Mouse (Mus musculus): ENCODE measurements around the gene Ss18l2. TPM values are rescaled to one million over a fixed set of nuclear protein-coding genes. Genes with fewer than 3 reads are reported as not detected.
A peak's percentile ranks its signal among the peaks of the same experiment; 100 is the strongest.

Gene Ss18l2
- polyA plus RNA-seq, 1 experiment from 2014 or later: 112 TPM

DNA sequence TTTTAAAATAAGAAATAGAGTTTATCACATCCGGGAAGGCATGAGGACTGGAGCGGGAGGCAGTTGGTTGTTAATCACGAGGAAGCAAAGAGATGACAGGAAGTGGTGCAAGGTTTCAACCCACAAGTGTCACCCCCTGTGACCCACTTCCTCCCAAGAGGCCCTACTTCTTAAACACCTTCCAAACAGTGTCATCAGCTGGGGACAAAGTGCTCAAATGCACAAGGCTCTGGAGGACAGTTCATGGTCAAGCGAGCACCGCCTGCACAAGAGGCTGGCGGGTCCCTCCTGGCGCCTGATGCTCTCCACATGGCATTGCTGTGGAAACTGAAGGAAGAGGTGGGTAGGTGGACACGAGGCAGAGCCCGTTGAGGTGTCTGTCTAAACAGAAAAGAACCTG, 35.1 kb upstream of the Ss18l2 start:
- Histone ChIP-seq H3K4me1 (ENCODE audit: control insufficient read depth, insufficient read depth, low read length) (peaks cover 12% of the 10 kb centered on the region), H3K9ac (ENCODE audit: low read length) (no peak overlapping the region), H3K27me3 (ENCODE audit: control insufficient read depth, insufficient read depth, low read length) (peaks cover 11% of the 10 kb centered on the region), H3K27ac (ENCODE audit: low read length) (no peak overlapping the region), H3K36me3 (ENCODE audit: control insufficient read depth, insufficient read depth, low read length) (no peaks in the 10 kb centered on the region), H3K9me3 (replicated peaks; ENCODE audit: control insufficient read depth, low read length) (no peaks in the 10 kb centered on the region), H3K4me2 (ENCODE audit: low read depth, low read length) (no peak overlapping the region), H3K4me3 (replicated peaks; ENCODE audit: low read length) (no peak overlapping the region)
- WGBS: 81% methylated on average over 9 of the region's 9 CpGs
- ATAC-seq (ENCODE audit: insufficient read depth, low FRiP score): no peak

DNA sequence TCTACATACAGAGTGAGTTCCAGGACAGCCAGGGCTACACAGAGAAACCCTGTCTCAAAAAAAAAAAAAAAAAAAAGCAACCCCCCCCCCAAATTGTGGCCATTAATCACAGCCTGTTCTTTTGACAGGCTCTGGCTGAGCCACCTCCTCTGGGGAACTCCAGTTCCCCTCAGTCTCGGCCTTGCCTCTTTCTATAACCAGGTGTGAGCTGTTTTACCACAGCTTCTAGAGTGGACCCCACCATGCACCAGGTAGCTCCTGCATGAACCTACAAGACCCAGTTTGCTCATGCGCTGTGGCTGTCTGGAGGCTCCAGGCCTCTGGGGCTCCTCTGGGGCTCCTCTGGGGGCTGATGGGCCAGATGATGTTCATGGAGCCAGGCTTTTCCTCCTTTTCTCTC, 34.6 kb upstream of the Ss18l2 start:
- H3K27ac ChIP-seq (ENCODE audit: low read length): no peak overlapping the region
- no peak for ATAC-seq (ENCODE audit: insufficient read depth, low FRiP score)
- H3K4me3 ChIP-seq (replicated peaks; ENCODE audit: low read length): no peak overlapping the region
- no peak overlapping the region for H3K9ac ChIP-seq (ENCODE audit: low read length)
- no peak overlapping the region for H3K4me2 ChIP-seq (ENCODE audit: low read depth, low read length)
- H3K36me3 ChIP-seq (ENCODE audit: control insufficient read depth, insufficient read depth, low read length): no peaks in the 10 kb centered on the region
- WGBS: 69% methylated on average over 2 of the region's 2 CpGs
- H3K27me3 ChIP-seq (ENCODE audit: control insufficient read depth, insufficient read depth, low read length): peaks cover 6% of the 10 kb centered on the region; the same call in 1 of the 2 replicates
- no peaks in the 10 kb centered on the region for H3K9me3 ChIP-seq (replicated peaks; ENCODE audit: control insufficient read depth, low read length)
- H3K4me1 ChIP-seq (ENCODE audit: control insufficient read depth, insufficient read depth, low read length): peaks cover 12% of the 10 kb centered on the region

DNA sequence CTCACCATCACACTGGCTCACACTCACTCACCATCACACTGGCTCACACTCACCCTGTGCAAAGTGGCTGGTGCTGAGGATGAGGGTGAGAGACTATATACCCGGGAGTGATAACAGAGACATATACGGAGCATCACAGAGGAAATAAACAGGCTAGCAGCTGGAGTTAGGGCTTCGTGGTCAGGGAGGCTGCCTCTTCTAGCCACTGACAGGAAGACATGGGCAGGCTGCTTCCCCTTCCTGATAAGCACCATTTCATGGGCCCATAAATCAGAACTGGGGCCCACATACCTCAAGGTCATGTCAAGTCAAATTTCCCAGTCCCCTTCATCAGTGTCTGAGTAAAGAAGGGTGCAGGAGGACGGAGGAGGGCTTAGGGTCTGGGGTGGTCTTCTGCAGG, 33.1 kb upstream of the Ss18l2 start:
- no peak for ATAC-seq (ENCODE audit: insufficient read depth, low FRiP score)
- Histone ChIP-seq H3K9ac (ENCODE audit: low read length) (no peak overlapping the region), H3K4me1 (ENCODE audit: control insufficient read depth, insufficient read depth, low read length) (peaks cover 12% of the 10 kb centered on the region), H3K27me3 (ENCODE audit: control insufficient read depth, insufficient read depth, low read length) (no peaks in the 10 kb centered on the region), H3K36me3 (ENCODE audit: control insufficient read depth, insufficient read depth, low read length) (no peaks in the 10 kb centered on the region), H3K4me2 (ENCODE audit: low read depth, low read length) (no peak overlapping the region), H3K9me3 (replicated peaks; ENCODE audit: control insufficient read depth, low read length) (no peaks in the 10 kb centered on the region), H3K4me3 (replicated peaks; ENCODE audit: low read length) (no peak overlapping the region), H3K27ac (ENCODE audit: low read length) (no peak overlapping the region)
- WGBS: 39% methylated on average over 4 of the region's 4 CpGs

DNA sequence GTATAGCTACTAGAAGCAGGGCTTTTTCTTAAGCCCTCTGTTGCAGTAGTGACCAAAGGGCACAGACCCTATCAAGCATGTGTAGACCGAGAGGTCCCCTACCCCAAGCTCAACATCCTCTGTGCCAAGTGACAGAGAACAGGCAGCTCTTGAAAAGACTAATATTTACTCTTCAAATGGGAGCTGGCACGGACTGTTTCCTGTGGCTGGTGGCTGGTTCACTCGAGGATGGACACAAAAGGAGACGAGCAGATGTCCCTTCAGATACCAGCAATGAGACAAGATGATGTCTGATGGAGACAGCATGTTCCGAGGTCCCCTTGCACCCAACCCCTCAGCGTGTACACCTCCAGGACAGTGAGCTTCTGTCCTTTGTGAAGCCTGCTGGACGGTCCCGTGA, 32.7 kb upstream of the Ss18l2 start:
- H3K27me3 ChIP-seq (ENCODE audit: control insufficient read depth, insufficient read depth, low read length): no peaks in the 10 kb centered on the region
- H3K36me3 ChIP-seq (ENCODE audit: control insufficient read depth, insufficient read depth, low read length): no peaks in the 10 kb centered on the region
- no peak overlapping the region for H3K4me3 ChIP-seq (replicated peaks; ENCODE audit: low read length)
- no peak overlapping the region for H3K9ac ChIP-seq (ENCODE audit: low read length)
- peaks cover 12% of the 10 kb centered on the region for H3K4me1 ChIP-seq (ENCODE audit: control insufficient read depth, insufficient read depth, low read length)
- H3K27ac ChIP-seq (ENCODE audit: low read length): no peak overlapping the region
- no peak overlapping the region for H3K4me2 ChIP-seq (ENCODE audit: low read depth, low read length)
- WGBS: 35% methylated on average over 8 of the region's 8 CpGs
- H3K9me3 ChIP-seq (replicated peaks; ENCODE audit: control insufficient read depth, low read length): no peaks in the 10 kb centered on the region
- ATAC-seq (ENCODE audit: insufficient read depth, low FRiP score): no peak

DNA sequence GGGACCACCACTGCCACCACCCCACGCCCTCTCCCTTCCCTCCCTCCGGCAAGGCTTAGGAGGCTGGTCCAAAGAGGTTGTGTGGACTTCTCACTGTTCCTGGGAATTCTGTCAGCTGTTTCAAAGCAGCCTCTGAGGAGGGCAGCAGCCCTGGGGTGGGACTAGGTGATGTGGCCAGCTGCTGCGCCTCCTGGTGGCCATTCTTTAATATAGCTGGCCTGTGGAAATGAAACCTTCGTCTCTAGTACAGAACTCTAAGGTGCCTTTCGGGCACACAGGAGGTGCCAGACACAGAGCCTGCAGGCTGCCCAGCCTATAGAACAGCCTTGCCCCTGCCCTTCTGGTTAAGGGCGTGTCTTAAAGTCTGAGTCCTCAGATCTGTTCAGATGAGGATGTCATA, 30.6 kb upstream of the Ss18l2 start:
- Histone ChIP-seq H3K9me3 (replicated peaks; ENCODE audit: control insufficient read depth, low read length) (no peaks in the 10 kb centered on the region), H3K36me3 (ENCODE audit: control insufficient read depth, insufficient read depth, low read length) (0 out of 2 replicates have a peak, but pooled peaks cover 3% of the 10 kb centered on the region), H3K9ac (ENCODE audit: low read length) (no peak overlapping the region), H3K4me2 (ENCODE audit: low read depth, low read length) (no peak overlapping the region), H3K27me3 (ENCODE audit: control insufficient read depth, insufficient read depth, low read length) (no peaks in the 10 kb centered on the region), H3K27ac (ENCODE audit: low read length) (no peak overlapping the region), H3K4me1 (ENCODE audit: control insufficient read depth, insufficient read depth, low read length) (peaks cover 12% of the 10 kb centered on the region), H3K4me3 (replicated peaks; ENCODE audit: low read length) (no peak overlapping the region)
- ATAC-seq (ENCODE audit: insufficient read depth, low FRiP score): peak; percentile 51; the same call in 1 of the 2 replicates
- WGBS: 23% methylated on average over 6 of the region's 6 CpGs

DNA sequence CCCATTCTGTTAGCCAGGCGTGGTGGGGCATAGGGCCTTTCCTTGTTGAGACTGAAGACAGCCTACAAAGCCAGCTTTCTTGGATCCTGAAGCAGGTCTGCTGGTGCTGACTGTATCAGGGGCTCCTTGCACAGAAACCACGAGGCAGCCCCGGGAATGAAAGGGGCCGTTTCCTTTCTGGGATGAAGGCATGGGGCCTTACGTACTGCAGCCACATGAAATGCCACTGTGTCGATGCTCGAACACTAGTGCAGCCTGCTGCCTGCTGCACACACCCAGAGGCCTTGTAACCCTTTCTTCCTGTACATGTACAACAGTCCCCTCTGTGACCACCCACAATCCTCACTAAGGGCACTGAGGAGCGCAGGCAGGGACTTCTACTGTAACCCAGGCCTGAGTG, 28.9 kb upstream of the Ss18l2 start:
- Histone ChIP-seq H3K27ac (ENCODE audit: low read length) (no peak overlapping the region), H3K4me2 (ENCODE audit: low read depth, low read length) (no peak overlapping the region), H3K27me3 (ENCODE audit: control insufficient read depth, insufficient read depth, low read length) (no peaks in the 10 kb centered on the region), H3K36me3 (ENCODE audit: control insufficient read depth, insufficient read depth, low read length) (peaks cover 7% of the 10 kb centered on the region; the same call in 1 of the 2 replicates), H3K4me1 (ENCODE audit: control insufficient read depth, insufficient read depth, low read length) (peaks cover 12% of the 10 kb centered on the region), H3K9ac (ENCODE audit: low read length) (no peak overlapping the region), H3K4me3 (replicated peaks; ENCODE audit: low read length) (no peak overlapping the region), H3K9me3 (replicated peaks; ENCODE audit: control insufficient read depth, low read length) (no peaks in the 10 kb centered on the region)
- WGBS: 72% methylated on average over 8 of the region's 8 CpGs
- no peak for ATAC-seq (ENCODE audit: insufficient read depth, low FRiP score)

DNA sequence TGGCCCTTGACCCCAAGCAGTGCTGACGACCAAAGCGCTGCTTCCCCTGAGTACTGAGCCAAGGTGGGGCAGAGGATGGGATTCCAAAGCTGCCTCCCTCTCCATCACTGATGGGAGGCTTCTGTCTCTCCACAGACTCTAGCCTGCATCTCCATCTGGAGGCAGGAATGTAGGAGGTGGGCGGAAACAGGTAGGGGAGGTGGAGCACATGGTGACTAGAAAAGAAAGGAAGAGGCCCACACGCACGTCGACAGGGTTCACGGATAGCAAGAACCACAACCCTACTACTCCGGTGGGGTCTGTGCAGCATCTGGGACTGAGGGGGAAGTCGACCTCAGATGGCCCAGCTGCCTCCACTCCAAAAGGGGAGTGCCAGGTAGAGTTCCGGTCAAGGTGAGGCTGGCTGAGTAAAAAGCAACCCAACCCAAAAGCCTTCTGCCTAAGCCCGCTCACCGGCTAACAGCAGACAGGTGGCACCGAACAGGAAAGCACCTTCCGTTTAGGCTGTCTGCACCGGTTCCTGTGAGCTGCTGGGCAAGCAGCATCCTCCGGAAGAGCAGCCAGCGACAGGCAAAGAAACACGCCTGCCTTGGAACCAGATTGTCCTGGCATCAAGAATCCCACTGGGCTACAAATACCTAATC, 28.0 kb upstream of the Ss18l2 start:
- Histone ChIP-seq H3K27me3 (ENCODE audit: control insufficient read depth, insufficient read depth, low read length) (no peaks in the 10 kb centered on the region), H3K9me3 (replicated peaks; ENCODE audit: control insufficient read depth, low read length) (no peaks in the 10 kb centered on the region), H3K36me3 (ENCODE audit: control insufficient read depth, insufficient read depth, low read length) (peaks cover 7% of the 10 kb centered on the region; the same call in 1 of the 2 replicates), H3K4me2 (ENCODE audit: low read depth, low read length) (no peak overlapping the region), H3K27ac (ENCODE audit: low read length) (no peak overlapping the region), H3K4me1 (ENCODE audit: control insufficient read depth, insufficient read depth, low read length) (peaks cover 12% of the 10 kb centered on the region), H3K9ac (ENCODE audit: low read length) (no peak overlapping the region), H3K4me3 (replicated peaks; ENCODE audit: low read length) (no peak overlapping the region)
- ATAC-seq (ENCODE audit: insufficient read depth, low FRiP score): no peak
- 71% methylated on average over 18 of the region's 18 CpGs for WGBS

DNA sequence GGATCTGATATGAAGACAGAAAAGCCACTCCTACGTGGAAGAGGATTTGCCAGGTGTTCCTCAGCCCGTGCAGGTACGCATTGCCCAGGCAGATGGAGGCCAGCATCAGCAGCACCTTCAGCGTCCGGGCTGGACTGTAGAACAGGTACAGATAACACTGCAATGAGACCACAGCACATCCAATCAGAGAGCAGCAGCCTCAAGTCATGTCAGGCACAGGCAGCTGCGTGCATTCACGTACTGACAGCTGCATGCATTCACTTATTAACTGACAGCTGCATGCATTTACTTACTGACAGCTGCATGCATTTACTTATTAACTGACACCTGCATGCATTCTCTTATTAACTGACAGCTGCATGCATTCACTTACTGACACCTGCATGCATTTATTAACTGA, 25.4 kb upstream of the Ss18l2 start:
- Histone ChIP-seq H3K27me3 (ENCODE audit: control insufficient read depth, insufficient read depth, low read length) (no peaks in the 10 kb centered on the region), H3K9me3 (replicated peaks; ENCODE audit: control insufficient read depth, low read length) (no peaks in the 10 kb centered on the region), H3K27ac (ENCODE audit: low read length) (no peak overlapping the region), H3K4me1 (ENCODE audit: control insufficient read depth, insufficient read depth, low read length) (no peaks in the 10 kb centered on the region; the same call in 1 of the 2 replicates), H3K36me3 (ENCODE audit: control insufficient read depth, insufficient read depth, low read length) (peaks cover 7% of the 10 kb centered on the region; the same call in 1 of the 2 replicates), H3K4me3 (replicated peaks; ENCODE audit: low read length) (no peak overlapping the region), H3K4me2 (ENCODE audit: low read depth, low read length) (no peak overlapping the region), H3K9ac (ENCODE audit: low read length) (no peak overlapping the region)
- 72% methylated on average over 7 of the region's 7 CpGs for WGBS
- no peak for ATAC-seq (ENCODE audit: insufficient read depth, low FRiP score)

DNA sequence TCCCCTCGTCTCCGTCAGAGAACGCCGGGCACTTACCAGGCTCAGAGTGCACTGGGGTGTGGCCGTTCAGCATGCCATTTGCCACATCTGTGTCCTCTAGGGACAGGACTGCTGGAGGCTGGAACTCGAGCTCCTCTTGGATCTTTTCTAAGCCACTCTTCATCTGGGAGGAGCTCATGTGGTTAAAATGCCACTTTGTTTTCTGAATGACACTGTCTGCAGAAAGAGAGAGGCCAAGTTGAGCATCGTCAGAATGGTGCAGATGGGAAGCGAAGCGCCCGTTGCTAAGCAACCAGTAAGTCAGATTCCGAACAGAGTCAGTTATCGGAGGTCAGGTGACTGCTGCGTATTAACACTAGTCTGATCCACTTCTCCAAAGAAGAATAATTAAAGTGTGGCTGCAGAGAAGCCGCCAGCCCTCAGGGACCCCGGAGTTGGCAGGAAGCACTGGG, 19.9 kb upstream of the Ss18l2 start:
- H3K36me3 ChIP-seq (ENCODE audit: control insufficient read depth, insufficient read depth, low read length): peaks cover under 1% of the 10 kb centered on the region
- ATAC-seq (ENCODE audit: insufficient read depth, low FRiP score): no peak
- H3K9ac ChIP-seq (ENCODE audit: low read length): no peak overlapping the region
- no peaks in the 10 kb centered on the region for H3K9me3 ChIP-seq (replicated peaks; ENCODE audit: control insufficient read depth, low read length)
- no peak overlapping the region for H3K4me2 ChIP-seq (ENCODE audit: low read depth, low read length)
- 79% methylated on average over 15 of the region's 15 CpGs for WGBS
- no peak overlapping the region for H3K27ac ChIP-seq (ENCODE audit: low read length)
- H3K4me1 ChIP-seq (ENCODE audit: control insufficient read depth, insufficient read depth, low read length): no peaks in the 10 kb centered on the region
- no peaks in the 10 kb centered on the region for H3K27me3 ChIP-seq (ENCODE audit: control insufficient read depth, insufficient read depth, low read length)
- no peak overlapping the region for H3K4me3 ChIP-seq (replicated peaks; ENCODE audit: low read length)

All from stomach, embryonic 16.5 days (tissue).